Mouse (Mus musculus) retina, embryonic 14.5 days (tissue): ENCODE data around the gene Mrpl19.

Experiments
- DNase-seq: peaks from one replicate; pipeline ENCODE4 v3.0.0-alpha.2; 2015; ENCODE audit warnings: low spot score

The Mrpl19 gene

DNA sequence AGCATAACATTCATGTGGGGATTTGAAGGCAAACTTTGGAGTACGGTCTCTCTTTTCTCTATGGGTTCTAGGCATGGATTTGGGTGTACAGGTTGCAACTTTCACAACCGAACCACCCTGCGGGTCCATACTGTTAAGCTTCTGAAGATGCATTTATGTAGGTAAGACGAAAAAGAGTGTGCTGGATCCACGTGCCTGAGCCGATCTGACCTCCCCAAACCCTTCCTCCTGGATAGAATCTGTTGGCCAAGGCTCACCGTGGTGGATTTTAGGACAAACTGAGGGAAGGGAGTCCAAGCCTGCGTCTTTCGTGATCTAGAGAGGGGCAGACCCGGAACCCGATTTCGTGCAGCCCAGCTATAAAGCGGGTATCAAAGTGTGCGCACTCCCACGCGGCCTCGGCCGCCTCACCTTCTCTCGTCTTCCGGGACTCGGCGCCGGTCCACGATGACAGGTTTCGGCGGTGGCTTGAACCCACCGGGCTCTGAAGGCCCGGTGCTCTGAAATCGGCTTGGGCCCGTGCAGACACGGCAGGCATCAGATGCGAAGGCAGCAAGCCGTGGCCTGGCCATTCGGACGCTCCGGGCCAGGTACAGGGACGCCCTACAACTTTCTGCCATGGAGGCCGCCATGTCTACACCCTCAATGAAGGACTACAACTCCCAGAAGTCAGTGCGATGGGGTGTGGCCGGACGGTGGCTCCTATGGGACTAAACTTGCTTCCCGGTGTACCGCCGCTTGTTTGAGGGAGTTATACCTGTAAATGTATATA is at the start of gene Mrpl19:
Gene Mrpl19 (minus strand): TSS at position 663 of the 772 bp plus-strand sequence.
- DNase-seq: peak; percentile 93

DNA sequence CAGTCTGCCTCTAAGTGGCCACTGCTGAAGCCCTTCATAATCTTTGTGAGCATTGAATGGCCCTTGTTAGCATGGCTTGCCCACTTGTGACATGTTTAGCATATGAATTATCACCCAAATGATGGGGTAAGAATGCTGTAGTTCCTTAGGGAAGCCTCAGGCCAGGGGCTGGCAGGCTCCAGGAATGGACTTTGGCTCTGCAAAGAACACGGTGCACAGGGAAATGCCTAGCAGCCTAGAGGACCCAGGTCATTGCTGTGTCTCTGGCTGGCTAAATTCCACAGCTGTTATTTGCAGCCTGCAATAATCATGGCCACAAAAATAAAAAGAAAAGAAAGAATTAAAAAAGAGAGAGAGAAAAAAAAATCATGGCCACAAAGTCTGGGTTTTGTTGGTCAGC is 46.6 kb upstream of the Mrpl19 start:
- DNase-seq: no peak

- DNase-seq: no peak
Measured at GRCm38 (mm10) chr6:81990049-81990810, 24.5 kb upstream of the Mrpl19 start.

DNA sequence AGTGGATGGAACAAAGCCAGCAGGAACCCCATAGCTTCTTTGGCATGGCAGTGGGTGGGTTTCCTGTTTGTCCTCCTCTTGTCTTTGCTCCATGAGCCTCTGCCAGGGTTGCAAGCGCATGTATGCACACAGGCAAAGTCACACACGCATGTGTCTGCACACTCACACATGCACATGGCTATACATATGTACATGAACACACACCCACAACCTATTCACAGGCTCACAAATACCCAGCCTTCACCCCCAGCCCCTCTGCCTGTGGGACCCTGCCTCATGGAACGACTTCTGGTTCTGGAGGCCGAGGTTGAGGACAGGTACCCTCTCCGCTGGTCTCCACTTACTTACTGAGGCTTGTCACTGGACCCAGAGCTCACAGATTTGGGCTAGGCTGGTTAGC is 22.6 kb upstream of the Mrpl19 start:
- no peak for DNase-seq

- DNase-seq: no peak
Measured at GRCm38 (mm10) chr6:81987580-81987979, 21.8 kb upstream of the Mrpl19 start.

DNA sequence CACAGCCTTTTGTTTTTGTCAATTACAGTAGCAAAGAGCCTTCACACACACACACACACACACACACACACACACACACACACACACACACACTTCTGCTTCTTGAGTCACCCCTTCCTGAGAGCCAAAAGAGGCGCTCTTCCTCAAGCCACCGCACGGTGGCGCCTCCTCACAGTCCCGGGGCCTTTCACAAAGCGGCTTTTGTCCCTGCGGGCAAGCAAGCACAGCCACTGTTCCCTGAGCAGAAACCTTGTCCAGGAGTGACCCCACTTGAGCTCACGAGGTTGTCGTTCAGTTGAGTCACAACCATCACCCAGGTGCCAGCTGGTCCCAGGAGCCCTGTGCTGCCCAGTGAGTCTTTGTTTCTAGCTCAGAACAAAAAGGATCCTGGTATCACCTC is 21.3 kb upstream of the Mrpl19 start:
- DNase-seq: peak; percentile 92

DNA sequence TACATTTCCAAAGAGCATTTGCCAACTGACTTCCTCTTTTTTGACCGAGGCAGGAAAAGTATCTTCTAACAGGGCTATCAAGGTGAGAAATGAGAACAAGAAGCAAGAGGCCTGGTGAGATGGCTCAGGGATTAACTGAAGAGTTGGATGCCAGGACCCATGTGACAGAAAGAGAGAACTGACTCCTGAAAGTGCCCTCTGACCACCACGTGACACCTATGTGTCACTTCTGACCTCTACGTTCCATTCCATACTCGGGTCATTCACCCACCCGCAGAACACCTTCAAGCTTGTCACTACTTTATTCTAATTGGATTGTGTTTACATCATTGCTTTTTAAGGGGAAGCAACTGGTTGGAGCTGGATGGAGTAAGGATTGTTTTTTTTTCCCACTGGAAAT is 20.8 kb upstream of the Mrpl19 start:
- DNase-seq: no peak

GRCm38 (mm10) chr6:81986171-81986570 is 20.4 kb upstream of the Mrpl19 start:
- DNase-seq: no peak

- DNase-seq: no peak
Measured at GRCm38 (mm10) chr6:81979286-81979685, 13.5 kb upstream of the Mrpl19 start.

DNA sequence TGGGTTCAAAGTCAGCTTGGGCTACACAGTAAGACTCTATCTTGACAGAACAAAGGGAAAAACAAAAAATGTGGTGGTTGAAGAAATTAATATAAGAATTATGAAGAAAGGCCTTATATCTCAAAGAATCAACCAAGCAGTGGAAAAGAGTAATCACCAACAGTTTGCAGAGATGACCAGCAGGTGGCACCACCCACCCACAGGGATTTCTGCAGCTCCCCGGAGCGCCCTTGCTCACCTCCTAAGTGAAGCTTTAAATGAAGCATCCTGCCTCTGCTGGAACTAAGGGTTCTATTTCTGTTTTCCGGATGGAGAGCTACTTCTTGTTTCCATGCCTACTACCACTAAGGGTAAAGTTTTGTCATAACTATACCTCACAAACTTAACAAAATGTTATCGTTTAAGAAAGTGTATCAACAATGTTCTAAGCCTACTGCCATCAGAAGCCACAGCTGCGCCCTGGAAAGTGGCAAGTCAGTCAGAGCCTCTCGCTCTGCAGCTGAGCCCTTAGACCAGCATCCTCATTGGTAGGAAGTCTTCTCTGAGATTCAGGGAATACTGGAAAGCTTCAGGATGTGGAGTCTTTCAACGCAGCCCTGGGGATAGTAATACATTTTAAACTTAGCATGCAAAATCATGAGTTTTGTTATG is 10.3 kb upstream of the Mrpl19 start:
- DNase-seq: peak; percentile 83

DNA sequence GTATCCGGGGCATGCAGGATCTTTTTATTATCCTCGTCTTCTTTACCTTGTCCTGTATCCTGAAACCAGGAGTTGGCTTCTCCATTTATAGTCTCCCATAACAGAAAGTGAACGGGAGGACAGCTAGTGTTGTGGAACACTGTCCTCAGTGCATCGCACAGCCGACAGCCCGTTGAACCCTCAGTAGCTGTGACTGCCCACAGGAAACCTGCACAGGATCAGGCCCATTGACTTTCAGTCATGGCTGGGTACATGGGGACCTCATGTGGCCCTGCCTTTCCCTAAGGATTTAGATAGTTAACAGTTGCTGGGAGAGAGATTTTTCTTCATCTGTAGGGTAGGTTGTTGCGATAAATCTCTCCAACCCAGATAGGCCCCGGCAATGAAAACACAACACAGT is 6.8 kb upstream of the Mrpl19 start:
- no peak for DNase-seq

- DNase-seq: peak; percentile 35
Measured at GRCm38 (mm10) chr6:81971196-81971595, 5.4 kb upstream of the Mrpl19 start.

DNA sequence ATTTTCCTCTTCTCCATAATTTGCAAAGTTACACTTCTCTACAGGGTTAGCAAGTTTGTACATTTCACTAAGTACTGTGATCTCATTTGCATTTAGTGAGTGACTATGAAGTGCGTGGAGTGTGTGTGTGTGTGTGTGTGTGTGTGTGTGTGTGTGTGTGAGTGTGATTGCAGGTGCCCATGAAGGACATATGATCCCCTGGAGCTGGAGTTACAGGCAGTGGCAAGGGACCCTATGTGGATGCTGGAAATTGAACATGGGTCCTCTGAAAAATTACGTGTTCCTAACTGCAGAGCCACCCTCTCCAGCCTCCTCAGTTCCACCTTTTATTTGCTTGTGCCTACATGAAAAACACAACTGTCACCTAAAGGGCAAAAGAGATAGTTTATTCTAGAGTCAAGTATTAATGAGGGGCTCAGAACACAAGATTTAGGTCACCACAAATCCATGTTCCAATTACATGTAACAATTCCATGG is 348 bp upstream of the Mrpl19 start:
- DNase-seq: no peak

- DNase-seq: no peak
Measured at GRCm38 (mm10) chr6:81960284-81960683, 5.5 kb downstream of the Mrpl19 start.

GRCm38 (mm10) chr6:81959866-81960265 is 5.9 kb downstream of the Mrpl19 start:
- DNase-seq: no peak

GRCm38 (mm10) chr6:81957992-81958391 is 7.8 kb downstream of the Mrpl19 start:
- DNase-seq: no peak

DNA sequence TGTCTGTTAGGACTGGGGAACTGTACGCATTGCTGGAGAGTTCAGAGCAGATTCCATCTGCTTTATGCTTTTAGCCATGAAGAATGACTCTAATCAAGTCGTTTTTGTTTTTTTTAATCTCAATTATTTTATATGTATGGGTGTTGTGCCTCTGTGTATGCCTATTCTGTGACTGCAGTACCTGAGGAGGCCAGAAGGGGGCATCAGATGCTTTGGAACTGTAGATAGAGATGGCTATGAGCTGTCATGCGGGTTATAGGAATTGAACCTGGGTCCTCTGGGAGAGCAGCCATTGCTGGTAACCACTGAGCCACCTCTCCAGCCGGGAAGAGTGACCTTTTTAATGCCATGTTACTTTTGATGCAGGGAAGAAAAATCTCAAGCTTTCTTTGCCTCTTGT is 9.4 kb downstream of the Mrpl19 start:
- DNase-seq: peak; percentile 58

GRCm38 (mm10) chr6:81955133-81955532 is 10.6 kb downstream of the Mrpl19 start:
- DNase-seq: no peak

DNA sequence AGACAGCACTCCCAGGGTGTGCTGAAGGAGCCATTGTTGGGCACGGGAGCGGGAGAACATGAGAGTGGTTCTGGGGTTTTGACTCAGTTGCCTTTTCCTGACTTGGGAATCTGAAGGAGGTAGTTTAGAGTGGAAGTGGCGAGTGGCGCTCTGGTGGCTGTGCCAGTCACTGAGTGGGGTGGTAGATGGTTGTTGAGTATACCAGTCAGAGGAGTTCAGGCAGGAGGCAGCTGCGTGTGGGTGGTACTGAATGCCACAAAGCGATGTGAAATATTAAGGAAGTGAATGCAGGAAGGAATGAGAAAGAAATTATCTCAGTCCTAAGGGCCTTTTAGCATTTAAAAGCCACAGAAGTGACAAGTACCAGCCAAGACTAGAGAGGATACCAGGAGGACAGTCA is 18.9 kb downstream of the Mrpl19 start:
- no peak for DNase-seq

GRCm38 (mm10) chr6:81944432-81944831 is 21.3 kb downstream of the Mrpl19 start:
- no peak for DNase-seq

- DNase-seq: no peak
Measured at GRCm38 (mm10) chr6:81943281-81943680, 22.5 kb downstream of the Mrpl19 start.

DNA sequence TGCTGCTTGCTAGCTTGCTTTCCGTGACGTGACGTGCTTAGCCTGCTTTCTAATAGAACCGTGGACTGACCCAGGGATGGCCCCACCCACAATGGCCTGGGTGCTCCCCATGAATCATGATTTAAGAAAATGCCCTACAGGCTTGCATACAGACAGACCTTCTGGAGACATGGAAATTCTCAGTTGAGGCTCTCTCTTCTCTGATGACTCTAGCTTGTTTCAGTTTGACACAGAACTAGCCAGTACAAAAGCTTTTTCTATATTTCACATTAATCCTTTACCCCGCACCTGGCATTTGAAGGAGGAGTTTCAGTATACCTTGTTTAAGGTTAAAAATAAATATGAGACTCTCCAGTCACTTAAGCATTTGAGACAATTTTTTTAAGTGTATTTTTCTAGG is 24.0 kb downstream of the Mrpl19 start:
- no peak for DNase-seq

DNA sequence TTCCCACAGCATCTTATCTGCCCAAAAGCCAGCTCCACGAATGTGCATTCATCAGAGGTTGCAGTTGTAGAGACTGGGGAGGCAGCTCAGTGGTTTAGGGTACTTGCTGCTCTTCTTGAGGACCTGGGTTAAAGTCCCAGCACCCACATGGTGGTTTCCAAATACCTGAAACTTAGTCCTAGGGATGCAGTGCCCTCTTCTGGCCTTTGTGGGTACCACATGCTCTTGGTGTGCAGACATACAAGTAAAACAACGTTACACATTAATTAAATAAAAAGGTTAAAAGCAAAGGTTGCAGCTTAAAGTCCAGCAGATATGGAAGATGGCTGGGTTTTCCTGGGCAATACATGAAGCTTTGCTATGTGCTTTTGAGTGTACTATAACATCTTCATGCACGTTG is 32.5 kb downstream of the Mrpl19 start:
- DNase-seq: no peak
